Mouse (Mus musculus): ENCODE measurements around the gene Myo9b. TPM values are rescaled to one million over a fixed set of nuclear protein-coding genes. Genes with fewer than 3 reads are reported as not detected.

Myo9b gene
- polyA plus RNA-seq, 1 experiment from 2014 or later, result 23.0 TPM

DNA sequence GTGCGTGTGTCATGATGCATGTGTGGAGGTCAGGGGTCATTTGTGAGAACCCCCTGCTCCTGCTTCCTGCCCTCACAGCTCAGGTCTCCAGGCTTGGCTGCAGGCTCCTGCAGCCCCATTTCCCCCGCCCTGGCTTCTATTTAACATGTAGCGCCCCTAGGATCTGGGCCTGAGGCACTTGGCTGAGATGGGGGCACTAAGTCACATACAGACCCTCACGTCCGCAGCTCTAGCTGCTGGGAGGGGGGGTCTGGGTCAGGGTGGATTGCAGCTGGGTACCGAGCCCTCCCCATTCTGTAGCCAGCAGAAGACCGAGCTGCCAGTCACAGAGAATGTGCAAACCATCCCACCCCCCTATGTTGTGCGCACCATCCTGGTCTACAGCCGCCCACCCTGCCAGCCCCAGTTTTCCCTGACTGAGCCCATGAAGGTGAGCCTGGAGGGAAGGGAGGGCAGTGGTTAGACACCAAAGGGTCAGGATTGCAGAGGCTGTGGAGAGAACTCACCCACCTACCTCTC, 130.0 kb downstream of the Myo9b start:
- H3K4me3 ChIP-seq, result no peak overlapping the region
- H3K36me3 ChIP-seq, result peaks cover 30% of the 10 kb centered on the region
- 89% methylated on average over 9 of the region's 9 CpGs for WGBS
- no peak overlapping the region for H3K27ac ChIP-seq
- no peaks in the 10 kb centered on the region for H3K9me3 ChIP-seq
- H3K27me3 ChIP-seq (ENCODE audit: insufficient read depth, poor library complexity, severe bottlenecking), result no peaks in the 10 kb centered on the region
- peak; percentile 58 for DNase-seq (ENCODE audit: low spot score)
- peaks cover 34% of the 10 kb centered on the region for H3K4me1 ChIP-seq

- peak; percentile 71 for DNase-seq (ENCODE audit: low spot score)
- H3K4me3 ChIP-seq, result no peak overlapping the region
- H3K4me1 ChIP-seq, result peaks cover 31% of the 10 kb centered on the region
- peaks cover 36% of the 10 kb centered on the region for H3K36me3 ChIP-seq
- no peak overlapping the region for H3K27ac ChIP-seq
- H3K9me3 ChIP-seq, result no peaks in the 10 kb centered on the region
- H3K27me3 ChIP-seq (ENCODE audit: insufficient read depth, poor library complexity, severe bottlenecking), result no peaks in the 10 kb centered on the region
- WGBS, result 66% methylated on average over 6 of the region's 6 CpGs
Measured at GRCm38 (mm10) chr8:71403107-71403885, 130.8 kb downstream of the Myo9b start.

DNA sequence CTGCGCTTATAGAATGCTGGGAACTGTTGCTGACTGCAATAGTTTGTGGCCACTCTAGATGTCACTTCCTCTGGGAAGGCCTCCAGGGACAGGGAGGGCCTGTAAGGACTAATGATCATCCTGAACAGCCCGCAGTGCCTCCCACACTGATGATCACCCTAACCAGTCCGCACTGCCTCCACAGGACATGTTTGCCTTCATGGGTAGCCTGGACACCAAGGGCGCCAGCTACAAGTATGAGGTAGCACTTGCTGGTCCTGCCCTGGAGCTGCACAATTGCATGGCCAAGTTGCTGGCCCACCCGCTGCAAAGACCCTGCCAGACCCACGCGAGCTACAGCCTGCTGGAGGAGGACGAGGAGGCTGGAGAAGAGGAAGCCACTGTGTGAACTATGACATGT, 131.5 kb downstream of the Myo9b start:
- WGBS, result 91% methylated on average over 8 of the region's 8 CpGs
- Histone ChIP-seq H3K4me1 (peaks cover 31% of the 10 kb centered on the region), H3K36me3 (peaks cover 36% of the 10 kb centered on the region), H3K9me3 (no peaks in the 10 kb centered on the region), H3K27ac (no peak overlapping the region), H3K4me3 (no peak overlapping the region), H3K27me3 (ENCODE audit: insufficient read depth, poor library complexity, severe bottlenecking) (no peaks in the 10 kb centered on the region)
- peak; percentile 75 for DNase-seq (ENCODE audit: low spot score)

GRCm38 (mm10) chr8:71404951-71405351, 132.4 kb downstream of the Myo9b start:
- Histone ChIP-seq H3K4me3 (peak overlapping the region; percentile 90), H3K9me3 (no peaks in the 10 kb centered on the region), H3K36me3 (peaks cover 38% of the 10 kb centered on the region), H3K4me1 (peaks cover 31% of the 10 kb centered on the region), H3K27me3 (ENCODE audit: insufficient read depth, poor library complexity, severe bottlenecking) (no peaks in the 10 kb centered on the region), H3K27ac (0 out of 2 replicates have a peak overlapping the region, but pooled peaks have one; percentile 22)
- DNase-seq (ENCODE audit: low spot score), result peak; percentile 63
- WGBS, result 82% methylated on average over 9 of the region's 9 CpGs

DNA sequence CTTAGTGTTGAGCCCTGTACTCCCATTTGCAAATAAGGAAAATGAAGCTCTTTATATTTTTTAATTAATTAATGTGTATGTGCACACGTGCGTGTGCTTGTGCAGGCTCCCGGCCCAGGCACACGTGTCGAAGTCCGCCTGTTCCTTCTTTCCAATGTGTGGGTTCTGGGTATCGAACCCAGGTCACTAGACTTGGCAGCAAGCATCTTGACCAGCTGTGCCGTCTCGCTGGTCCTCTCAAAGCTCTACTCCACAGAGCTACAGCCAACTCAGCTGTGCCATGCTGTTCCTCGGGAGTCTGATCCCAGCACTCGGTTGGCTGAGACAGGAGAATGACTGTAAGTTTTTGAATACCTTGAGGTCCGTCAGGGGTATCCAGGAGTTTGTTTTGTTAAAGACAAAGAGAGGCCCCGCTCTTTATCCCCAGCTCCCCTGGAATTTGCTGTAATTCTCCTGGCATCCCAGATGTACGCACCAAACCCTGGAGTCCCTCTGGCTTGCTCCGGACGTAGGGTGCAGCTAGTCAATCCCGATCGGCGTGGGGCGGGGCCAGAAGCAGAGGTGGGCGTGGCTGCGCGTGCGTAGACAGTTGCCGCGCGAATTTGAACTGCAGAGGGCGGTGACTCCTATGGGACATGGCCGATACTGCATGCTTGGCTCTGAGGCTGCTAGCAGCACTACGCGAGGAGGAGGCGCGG, 133.0 kb downstream of the Myo9b start, which contains the start of gene Ankle1:
Gene Ankle1 (plus strand): TSS at position 610 of the 698 bp plus-strand sequence.
- 17% methylated on average over 33 of the region's 33 CpGs for WGBS
- Histone ChIP-seq H3K36me3 (peaks cover 37% of the 10 kb centered on the region), H3K9me3 (no peaks in the 10 kb centered on the region), H3K4me3 (peak within 1 kb of the TSS; percentile 90), H3K27me3 (ENCODE audit: insufficient read depth, poor library complexity, severe bottlenecking) (no peaks in the 10 kb centered on the region), H3K4me1 (peaks cover 31% of the 10 kb centered on the region), H3K27ac (peak within 1 kb of the TSS; percentile 91)
- DNase-seq (ENCODE audit: low spot score), result peak; percentile 98

DNA sequence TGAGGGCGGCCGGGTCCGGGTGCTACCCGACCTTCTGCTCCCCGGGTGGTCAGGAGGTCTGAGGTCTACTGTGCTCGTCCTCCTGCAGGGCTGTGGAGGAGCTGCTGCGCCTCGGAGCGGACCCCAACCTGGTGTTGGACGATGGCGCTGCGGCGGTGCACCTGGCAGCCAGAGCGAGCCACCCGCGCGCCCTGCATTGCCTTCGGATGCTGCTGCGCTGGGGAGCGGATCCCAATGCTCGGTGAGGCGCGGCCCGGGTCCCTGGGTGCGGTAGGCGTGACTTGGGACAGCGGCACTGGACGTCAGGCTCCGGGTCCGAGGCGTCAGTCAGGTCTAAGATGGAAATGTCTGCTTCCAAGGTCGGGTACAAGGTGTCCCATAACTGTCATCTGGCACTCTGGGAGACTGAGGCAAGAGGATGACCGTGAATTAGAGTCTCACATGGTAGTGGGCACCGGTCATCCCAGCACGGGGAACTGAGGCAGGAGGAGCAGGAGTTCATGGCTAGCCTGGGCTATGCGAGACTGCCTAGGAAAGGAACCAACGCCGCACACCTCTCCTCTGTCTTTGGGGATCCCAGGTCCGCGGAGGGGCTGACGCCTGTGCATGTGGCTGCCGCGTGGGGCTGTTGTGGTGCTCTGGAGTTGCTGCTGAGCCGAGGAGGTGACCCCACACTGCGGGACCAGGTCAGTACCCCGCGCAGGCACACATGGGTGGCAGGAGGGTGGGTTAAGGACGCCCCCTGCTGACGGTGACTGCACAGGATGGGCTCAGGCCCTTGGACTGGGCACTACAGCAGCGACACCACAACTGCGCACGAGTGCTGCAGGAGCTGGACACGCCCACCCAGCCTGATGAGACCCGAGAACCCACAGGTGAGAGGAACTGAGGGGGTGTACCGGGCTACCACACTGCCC, 133.8 kb downstream of the Myo9b start:
- Histone ChIP-seq H3K4me1 (peaks cover 32% of the 10 kb centered on the region), H3K4me3 (peak overlapping the region; percentile 90), H3K27ac (peak overlapping the region; percentile 91), H3K9me3 (no peaks in the 10 kb centered on the region), H3K36me3 (peaks cover 32% of the 10 kb centered on the region), H3K27me3 (ENCODE audit: insufficient read depth, poor library complexity, severe bottlenecking) (no peaks in the 10 kb centered on the region)
- DNase-seq (ENCODE audit: low spot score), result peak; percentile 93
- 1% methylated on average over 55 of the region's 55 CpGs for WGBS

GRCm38 (mm10) chr8:71407441-71407840, 134.9 kb downstream of the Myo9b start:
- WGBS, result 92% methylated on average over 14 of the region's 14 CpGs
- H3K27ac ChIP-seq, result no peak overlapping the region
- no peak overlapping the region for H3K4me3 ChIP-seq

GRCm38 (mm10) chr8:71408231-71408630, 135.7 kb downstream of the Myo9b start:
- Histone ChIP-seq H3K27ac (no peak overlapping the region), H3K4me3 (no peak overlapping the region), H3K9me3 (no peaks in the 10 kb centered on the region), H3K36me3 (peaks cover 32% of the 10 kb centered on the region), H3K27me3 (ENCODE audit: insufficient read depth, poor library complexity, severe bottlenecking) (no peaks in the 10 kb centered on the region), H3K4me1 (peaks cover 30% of the 10 kb centered on the region)
- 95% methylated on average over 4 of the region's 4 CpGs for WGBS
- peak; percentile 73 for DNase-seq (ENCODE audit: low spot score)

More at GRCm38 (mm10) chr8:71407441-71407840, 134.9 kb downstream of the Myo9b start:
- Histone ChIP-seq H3K36me3 (peaks cover 32% of the 10 kb centered on the region), H3K9me3 (no peaks in the 10 kb centered on the region), H3K27me3 (ENCODE audit: insufficient read depth, poor library complexity, severe bottlenecking) (no peaks in the 10 kb centered on the region), H3K4me1 (peaks cover 37% of the 10 kb centered on the region)
- peak; percentile 74 for DNase-seq (ENCODE audit: low spot score)

Other genes with a start within 250 kb of the Myo9b start
- gene Haus8, start 220 bp downstream of the Myo9b start, polyA plus RNA-seq (2016; fragmentation: Nextera tagmentation; extraction: Ambion mirVana), result 82.8 and 103 TPM in 2 replicates
- 68.7 and 79.5 TPM in 2 replicates for gene Use1, start 94.1 kb downstream of the Myo9b start, polyA plus RNA-seq (2016; fragmentation: Nextera tagmentation; extraction: Ambion mirVana)
- 3.9 and 4.2 TPM in 2 replicates for gene Ocel1, start 98.6 kb downstream of the Myo9b start, polyA plus RNA-seq (2016; fragmentation: Nextera tagmentation; extraction: Ambion mirVana)
- gene Nr2f6, start 109.2 kb downstream of the Myo9b start, polyA plus RNA-seq (2016; fragmentation: Nextera tagmentation; extraction: Ambion mirVana), result 48.4 and 79.0 TPM in 2 replicates
- 6.1 and 7.9 TPM in 2 replicates for gene Ushbp1, start 123.1 kb downstream of the Myo9b start, polyA plus RNA-seq (2016; fragmentation: Nextera tagmentation; extraction: Ambion mirVana)
- 101 and 111 TPM in 2 replicates for gene Babam1, start 124.1 kb downstream of the Myo9b start, polyA plus RNA-seq (2016; fragmentation: Nextera tagmentation; extraction: Ambion mirVana)
- gene Ankle1, start 133.3 kb downstream of the Myo9b start, polyA plus RNA-seq (2016; fragmentation: Nextera tagmentation; extraction: Ambion mirVana), result 33.8 and 35.9 TPM in 2 replicates
- 34.5 and 41.5 TPM in 2 replicates for gene Abhd8, start 190.9 kb downstream of the Myo9b start, polyA plus RNA-seq (2016; fragmentation: Nextera tagmentation; extraction: Ambion mirVana)
- gene Mrpl34, start 192.2 kb downstream of the Myo9b start, polyA plus RNA-seq (2016; fragmentation: Nextera tagmentation; extraction: Ambion mirVana), result 172 and 181 TPM in 2 replicates
- gene Dda1, start 196.5 kb downstream of the Myo9b start, polyA plus RNA-seq (2016; fragmentation: Nextera tagmentation; extraction: Ambion mirVana), result 107 and 128 TPM in 2 replicates
- 0.73 and 2.7 TPM in 2 replicates for gene Ano8, start 213.2 kb downstream of the Myo9b start, polyA plus RNA-seq (2016; fragmentation: Nextera tagmentation; extraction: Ambion mirVana)
- 13.2 and 14.7 TPM in 2 replicates for gene Gtpbp3, start 215.4 kb downstream of the Myo9b start, polyA plus RNA-seq (2016; fragmentation: Nextera tagmentation; extraction: Ambion mirVana)
- 174 and 198 TPM in 2 replicates for gene Plvap, start 239.0 kb downstream of the Myo9b start, polyA plus RNA-seq (2016; fragmentation: Nextera tagmentation; extraction: Ambion mirVana)